Mouse (Mus musculus) CD4-positive, CD25-positive, alpha-beta regulatory T cell, adult 2 months (primary cell): ENCODE results near the gene Nceh1.

Experiments
- DNase-seq: peaks from one replicate; pipeline ENCODE4 v3.0.0-alpha.2; 2012; ENCODE audit warnings: low read depth, low spot score

Nceh1 gene

GRCm38 (mm10) chr3:27182733-27183600 is at the start of gene Nceh1:
Nceh1 (plus strand) TSS chr3:27182965.
- DNase-seq: peak; percentile 97

GRCm38 (mm10) chr3:27140101-27140500 is 42.7 kb upstream of the Nceh1 start:
- DNase-seq: no peak

- no peak for DNase-seq
These were observed 39.2 kb upstream of the Nceh1 start for GRCm38 (mm10) chr3:27143570-27143969.

- DNase-seq: no peak
These were observed 37.0 kb upstream of the Nceh1 start for GRCm38 (mm10) chr3:27145733-27146132.

- DNase-seq: peak; percentile 54
These were observed 29.5 kb upstream of the Nceh1 start for GRCm38 (mm10) chr3:27153191-27153671.

- DNase-seq: peak; percentile 98
These were observed 29.0 kb upstream of the Nceh1 start, which contains the start of gene Ect2 for GRCm38 (mm10) chr3:27153701-27154209. Ect2 (minus strand) TSS chr3:27153878.

GRCm38 (mm10) chr3:27154280-27154679 is 28.5 kb upstream of the Nceh1 start:
- DNase-seq: no peak

GRCm38 (mm10) chr3:27155051-27155855 is 27.5 kb upstream of the Nceh1 start:
- DNase-seq: no peak

- DNase-seq: no peak
These were observed 26.7 kb upstream of the Nceh1 start for GRCm38 (mm10) chr3:27155856-27156593.

- DNase-seq: no peak
These were observed 26.2 kb upstream of the Nceh1 start for GRCm38 (mm10) chr3:27156594-27156949.

GRCm38 (mm10) chr3:27158910-27159309 is 23.9 kb upstream of the Nceh1 start:
- DNase-seq: no peak

GRCm38 (mm10) chr3:27161645-27162409 is 20.9 kb upstream of the Nceh1 start:
- no peak for DNase-seq

GRCm38 (mm10) chr3:27162410-27162804 is 20.4 kb upstream of the Nceh1 start:
- DNase-seq: no peak

GRCm38 (mm10) chr3:27165481-27166065 is 17.2 kb upstream of the Nceh1 start:
- no peak for DNase-seq

- no peak for DNase-seq
These were observed 12.5 kb upstream of the Nceh1 start for GRCm38 (mm10) chr3:27170257-27170656.

GRCm38 (mm10) chr3:27179711-27180110 is 3.1 kb upstream of the Nceh1 start:
- no peak for DNase-seq

- DNase-seq: peak; percentile 17
These were observed 923 bp downstream of the Nceh1 start for GRCm38 (mm10) chr3:27183601-27184175.

- no peak for DNase-seq
These were observed 5.6 kb downstream of the Nceh1 start for GRCm38 (mm10) chr3:27188386-27188785.

GRCm38 (mm10) chr3:27189320-27190261 is 6.8 kb downstream of the Nceh1 start:
- DNase-seq: no peak
